Mouse (Mus musculus) ovary, postnatal 10 days (tissue): Measurements from ENCODE around the gene Tnp1.

Experiments used
- DNase-seq: peaks from one replicate; pipeline ENCODE4 v3.0.0; 2022; ENCODE audit warnings: low spot score

Tnp1 gene

GRCm38 (mm10) chr1:73015731-73016130, at the start of gene Tnp1:
Tnp1 (minus strand) TSS chr1:73015909.
- DNase-seq: no peak

GRCm38 (mm10) chr1:73064336-73064735, 48.6 kb upstream of the Tnp1 start:
- no peak for DNase-seq

GRCm38 (mm10) chr1:73061491-73062233, 46.0 kb upstream of the Tnp1 start:
- DNase-seq: no peak

GRCm38 (mm10) chr1:73060271-73060670, 44.6 kb upstream of the Tnp1 start:
- no peak for DNase-seq

- no peak for DNase-seq
Observed at GRCm38 (mm10) chr1:73056266-73057001, 40.7 kb upstream of the Tnp1 start.

GRCm38 (mm10) chr1:73055820-73056219, 40.1 kb upstream of the Tnp1 start:
- DNase-seq: no peak

GRCm38 (mm10) chr1:73055206-73055605, 39.5 kb upstream of the Tnp1 start:
- no peak for DNase-seq

GRCm38 (mm10) chr1:73053545-73054326, 38.0 kb upstream of the Tnp1 start:
- no peak for DNase-seq

- DNase-seq: no peak
Observed at GRCm38 (mm10) chr1:73046896-73047672, 31.4 kb upstream of the Tnp1 start.

GRCm38 (mm10) chr1:73045948-73046685, 30.4 kb upstream of the Tnp1 start:
- DNase-seq: no peak

- DNase-seq: no peak
Observed at GRCm38 (mm10) chr1:73043671-73044070, 28.0 kb upstream of the Tnp1 start.

- no peak for DNase-seq
Observed at GRCm38 (mm10) chr1:73040691-73041425, 25.1 kb upstream of the Tnp1 start.

GRCm38 (mm10) chr1:73038532-73038931, 22.8 kb upstream of the Tnp1 start:
- no peak for DNase-seq

- no peak for DNase-seq
Observed at GRCm38 (mm10) chr1:73036536-73036935, 20.8 kb upstream of the Tnp1 start.

GRCm38 (mm10) chr1:73035726-73036125, 20.0 kb upstream of the Tnp1 start:
- DNase-seq: no peak

GRCm38 (mm10) chr1:73032491-73032890, 16.8 kb upstream of the Tnp1 start:
- DNase-seq: no peak

- no peak for DNase-seq
Observed at GRCm38 (mm10) chr1:73028741-73029140, 13.0 kb upstream of the Tnp1 start.

- no peak for DNase-seq
Observed at GRCm38 (mm10) chr1:73027381-73027780, 11.7 kb upstream of the Tnp1 start.

- DNase-seq: no peak
Observed at GRCm38 (mm10) chr1:73026786-73027299, 11.1 kb upstream of the Tnp1 start.

GRCm38 (mm10) chr1:73026157-73026556, 10.4 kb upstream of the Tnp1 start:
- no peak for DNase-seq
